Mouse (Mus musculus) MEL (cell line): ENCODE measurements at regions not wholly inside any gene's neighbourhood (a gene's known extent, or its start where the extent isn't known, plus 50 kb on each side); places are given as distances from the start of the nearest gene placed in this dataset.

Experiments used
- CTCF ChIP-seq, 3 experiments: IDR thresholded peaks in 2 of 3; conservative IDR thresholded peaks in 1 of 3; 2 replicates each; pipeline ENCODE4 v1.5.1; 2011 to 2012; ENCODE audit warnings: low read length in 3 of 3, low read depth in 2 of 3, mild to moderate bottlenecking in 2 of 3, improper control_type of control experiment in 1 of 3, inconsistent platforms in 1 of 3, mixed read lengths in 1 of 3, moderate library complexity in 1 of 3; ENCODE audit not compliant: control insufficient read depth in 1 of 3, insufficient read depth in 1 of 3, poor library complexity in 1 of 3, severe bottlenecking in 1 of 3
- EP300 ChIP-seq, 2 experiments: IDR thresholded peaks; 2 replicates each; pipeline ENCODE4 v1.6.1; 2011; ENCODE audit warnings: improper control_type of control experiment in 2 of 2, low read length in 2 of 2, low read depth in 1 of 2, mild to moderate bottlenecking in 1 of 2
- GATA1 ChIP-seq: IDR thresholded peaks from 2 replicates; pipeline ENCODE4 v1.6.1; 2011; ENCODE audit warnings: low read depth, low read length, improper control_type of control experiment
- MAZ ChIP-seq: IDR thresholded peaks from 2 replicates; pipeline ENCODE4 v1.6.1; 2012; ENCODE audit warnings: low read depth, mild to moderate bottlenecking, inconsistent platforms, low read length, improper control_type of control experiment
- MEF2A ChIP-seq: IDR thresholded peaks from 2 replicates; pipeline ENCODE4 v1.6.1; 2014; ENCODE audit warnings: low read depth, mild to moderate bottlenecking, inconsistent platforms, low read length, improper control_type of control experiment; ENCODE audit not compliant: poor library complexity, insufficient replicate concordance, severe bottlenecking; ENCODE audit errors: extremely low read depth
- POLR2A ChIP-seq, 2 experiments: IDR thresholded peaks; 2 replicates each; pipeline ENCODE4 v1.6.1; 2011 to 2012; ENCODE audit warnings: low read length in 2 of 2, mild to moderate bottlenecking in 2 of 2, control low read depth in 1 of 2, improper control_type of control experiment in 1 of 2, low read depth in 1 of 2, moderate library complexity in 1 of 2; ENCODE audit not compliant: control insufficient read depth in 1 of 2, insufficient read depth in 1 of 2, poor library complexity in 1 of 2
- RAD21 ChIP-seq: IDR thresholded peaks from 2 replicates; pipeline ENCODE4 v1.6.1; 2011; ENCODE audit warnings: mild to moderate bottlenecking, low read depth, low read length, improper control_type of control experiment
- UBTF ChIP-seq: IDR thresholded peaks from 2 replicates; pipeline ENCODE4 v1.6.1; 2012; ENCODE audit warnings: low read depth, mild to moderate bottlenecking, inconsistent platforms, low read length, improper control_type of control experiment, moderate library complexity, borderline replicate concordance; ENCODE audit not compliant: insufficient read depth
- ZC3H11A ChIP-seq: IDR thresholded peaks from 2 replicates; pipeline ENCODE4 v1.6.1; 2012; ENCODE audit warnings: low read depth, mild to moderate bottlenecking, inconsistent platforms, low read length, improper control_type of control experiment

DNA sequence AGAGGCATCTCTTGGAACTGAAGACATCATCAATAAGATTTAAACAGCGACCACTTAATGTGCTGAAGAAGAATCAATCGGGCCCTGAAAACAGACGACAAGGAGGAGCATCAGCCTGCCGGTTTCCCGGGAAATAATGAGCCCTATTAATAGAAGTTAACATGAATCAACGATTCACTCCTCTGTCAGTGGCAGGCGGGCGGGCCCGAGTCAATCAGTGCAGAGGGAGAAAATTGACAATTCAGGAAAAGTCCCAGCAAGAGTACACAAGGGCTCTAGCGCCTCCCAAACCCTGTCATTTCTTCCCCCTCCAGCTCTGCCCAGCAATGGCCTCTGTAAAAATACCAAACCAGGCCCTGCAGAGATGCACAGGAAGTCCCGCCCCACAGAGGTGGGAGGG, 2416.4 kb upstream of the 5930422O12Rik start:
- TF ChIP-seq EP300 (IDR thresholded peaks at IDR 0.05; ENCODE audit: low read depth in 1 of 2, low read length in 2 of 2), result no peak
- no peak for TF ChIP-seq MEF2A
- TF ChIP-seq MAZ, result no peak
- no peak for TF ChIP-seq UBTF
- TF ChIP-seq CTCF (IDR thresholded peaks at IDR 0.05 in 2 of 3, conservative IDR thresholded peaks at IDR 0.05 in 1 of 3; ENCODE audit: control insufficient read depth in 1 of 3, insufficient read depth in 1 of 3, low read depth in 2 of 3, low read length in 3 of 3, poor library complexity in 1 of 3, severe bottlenecking in 1 of 3), result no peak
- TF ChIP-seq GATA1, result no peak
- no peak for TF ChIP-seq ZC3H11A
- TF ChIP-seq POLR2A (IDR thresholded peaks at IDR 0.05; ENCODE audit: control insufficient read depth in 1 of 2, insufficient read depth in 1 of 2, low read depth in 1 of 2, low read length in 2 of 2, poor library complexity in 1 of 2), result no peak
- no peak for TF ChIP-seq RAD21
